Mouse (Mus musculus): ENCODE measurements around the gene Sympk.

Gene Sympk

DNA sequence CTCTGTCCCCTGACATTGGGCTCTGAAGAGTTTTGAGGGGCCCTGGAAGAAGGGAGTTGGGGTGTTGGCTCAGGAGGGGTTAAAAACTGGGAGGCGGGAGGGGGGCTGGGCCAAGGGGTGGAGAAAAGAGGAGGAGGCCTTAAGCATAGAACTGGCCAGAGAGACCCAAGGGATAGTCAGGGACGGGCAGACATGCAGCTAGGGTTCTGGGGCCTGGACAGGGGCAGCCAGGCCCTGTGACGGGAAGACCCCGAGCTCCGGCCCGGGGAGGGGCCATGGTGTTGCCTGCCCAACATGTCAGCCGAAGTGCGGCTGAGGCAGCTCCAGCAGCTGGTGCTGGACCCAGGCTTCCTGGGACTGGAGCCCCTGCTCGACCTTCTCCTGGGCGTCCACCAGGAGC, 59.5 kb downstream of the Sympk start, which contains the start of gene Dmpk:
Gene Dmpk (plus strand): TSS at position 149 of the 400 bp plus-strand sequence.
- DNase-seq (ENCODE audit: low read depth, low spot score) = no peak

GRCm38 (mm10) chr7:19084277-19084771, 60.1 kb downstream of the Sympk start:
- no peak for DNase-seq (ENCODE audit: low read depth, low spot score)

DNA sequence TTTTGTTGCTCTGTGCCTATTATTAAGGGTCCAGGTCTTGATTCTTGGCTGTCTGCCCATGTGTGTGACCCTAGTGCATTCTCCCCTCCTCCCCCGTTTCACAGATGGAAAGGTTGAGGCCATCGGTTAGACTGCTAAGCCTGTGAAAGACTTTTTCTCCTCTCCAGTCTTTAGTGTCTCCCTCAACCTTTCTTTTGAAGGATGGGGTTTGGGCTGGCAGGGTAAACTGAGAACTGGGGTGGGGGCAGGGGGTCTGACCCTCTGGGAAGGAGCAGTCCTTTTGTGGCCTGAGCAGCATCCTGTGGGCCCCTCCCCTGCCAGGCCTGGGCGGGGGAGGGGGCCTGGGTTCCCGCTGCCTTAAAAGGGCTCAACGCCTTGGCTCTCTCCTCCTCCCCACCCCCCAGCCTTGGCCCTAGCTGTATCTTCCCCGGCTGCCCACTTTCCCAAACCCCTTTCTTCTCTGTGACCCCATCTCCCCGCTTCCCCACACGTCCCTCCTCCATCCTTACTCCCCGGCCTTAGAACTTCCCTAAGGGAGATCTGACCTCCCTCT, 60.8 kb downstream of the Sympk start:
- DNase-seq (ENCODE audit: low read depth, low spot score) = no peak

- no peak for DNase-seq (ENCODE audit: low read depth, low spot score)
Measured at GRCm38 (mm10) chr7:19085495-19085894, 61.3 kb downstream of the Sympk start.

- no peak for DNase-seq (ENCODE audit: low read depth, low spot score)
Measured at GRCm38 (mm10) chr7:19086042-19086441, 61.9 kb downstream of the Sympk start.

DNA sequence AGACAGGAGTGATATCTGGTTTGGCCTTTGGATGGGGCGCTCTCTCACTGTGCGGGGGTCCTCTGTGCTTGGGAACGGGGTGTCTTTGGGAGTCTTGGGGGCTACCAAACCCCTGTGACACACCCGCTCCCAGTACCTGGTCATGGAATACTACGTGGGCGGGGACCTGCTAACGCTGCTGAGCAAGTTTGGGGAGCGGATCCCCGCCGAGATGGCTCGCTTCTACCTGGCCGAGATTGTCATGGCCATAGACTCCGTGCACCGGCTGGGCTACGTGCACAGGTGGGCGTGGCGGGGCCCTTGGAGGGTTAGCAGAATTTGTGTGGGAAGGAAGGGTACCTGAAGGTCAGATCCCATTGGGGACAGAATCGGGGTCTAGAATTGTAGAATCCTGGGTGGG, 62.6 kb downstream of the Sympk start:
- DNase-seq (ENCODE audit: low read depth, low spot score) = no peak

- DNase-seq (ENCODE audit: low read depth, low spot score) = peak; percentile 66
Measured at GRCm38 (mm10) chr7:19088813-19089212, 64.6 kb downstream of the Sympk start.

DNA sequence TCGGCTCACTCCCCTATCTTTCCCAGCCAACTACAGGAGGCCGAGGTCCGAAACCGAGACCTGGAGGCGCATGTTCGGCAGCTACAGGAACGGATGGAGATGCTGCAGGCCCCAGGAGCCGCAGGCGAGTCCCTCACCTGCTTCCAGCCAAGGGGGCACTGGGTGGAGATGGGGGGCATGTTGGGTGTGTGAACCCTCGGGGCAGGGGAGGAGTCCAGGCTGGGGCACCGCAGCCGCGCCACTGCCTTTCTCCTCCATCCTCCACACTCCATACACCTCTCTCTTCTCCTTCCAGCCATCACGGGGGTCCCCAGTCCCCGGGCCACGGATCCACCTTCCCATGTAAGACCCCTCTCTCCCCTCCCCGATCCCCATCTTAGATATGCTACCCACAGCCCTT, 67.7 kb downstream of the Sympk start:
- DNase-seq (ENCODE audit: low read depth, low spot score) = no peak

DNA sequence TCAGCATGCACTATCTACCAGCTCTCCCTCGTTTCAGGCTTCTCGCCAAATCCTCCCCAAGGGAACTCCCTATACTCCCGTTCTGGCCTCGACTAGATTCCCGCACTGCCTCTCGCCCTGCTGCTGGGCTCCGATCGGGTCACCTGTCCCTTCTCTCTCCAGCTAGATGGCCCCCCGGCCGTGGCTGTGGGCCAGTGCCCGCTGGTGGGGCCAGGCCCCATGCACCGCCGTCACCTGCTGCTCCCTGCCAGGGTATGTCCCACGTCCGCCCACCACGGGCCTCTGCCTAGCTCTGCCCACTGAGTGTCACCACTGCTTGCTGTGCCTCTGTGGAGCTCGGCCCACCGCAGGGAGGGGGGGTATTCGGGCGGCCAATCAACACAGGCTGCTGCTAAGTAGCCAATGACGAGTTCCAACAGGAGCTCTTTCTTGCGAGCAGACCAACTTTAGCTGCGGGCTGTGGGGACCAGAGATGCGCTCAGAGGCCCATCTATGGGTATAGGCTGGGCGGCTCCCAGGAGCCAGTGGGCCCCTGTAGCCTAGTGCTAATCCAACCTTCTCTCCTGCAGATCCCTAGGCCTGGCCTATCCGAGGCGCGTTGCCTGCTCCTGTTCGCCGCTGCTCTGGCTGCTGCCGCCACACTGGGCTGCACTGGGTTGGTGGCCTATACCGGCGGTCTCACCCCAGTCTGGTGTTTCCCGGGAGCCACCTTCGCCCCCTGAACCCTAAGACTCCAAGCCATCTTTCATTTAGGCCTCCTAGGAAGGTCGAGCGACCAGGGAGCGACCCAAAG, 68.4 kb downstream of the Sympk start:
- DNase-seq (ENCODE audit: low read depth, low spot score) = peak; percentile 78

DNA sequence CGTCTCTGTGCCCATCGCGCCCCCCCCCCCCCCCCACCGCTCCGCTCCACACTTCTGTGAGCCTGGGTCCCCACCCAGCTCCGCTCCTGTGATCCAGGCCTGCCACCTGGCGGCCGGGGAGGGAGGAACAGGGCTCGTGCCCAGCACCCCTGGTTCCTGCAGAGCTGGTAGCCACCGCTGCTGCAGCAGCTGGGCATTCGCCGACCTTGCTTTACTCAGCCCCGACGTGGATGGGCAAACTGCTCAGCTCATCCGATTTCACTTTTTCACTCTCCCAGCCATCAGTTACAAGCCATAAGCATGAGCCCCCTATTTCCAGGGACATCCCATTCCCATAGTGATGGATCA, 69.0 kb downstream of the Sympk start:
- DNase-seq (ENCODE audit: low read depth, low spot score) = peak; percentile 83

DNA sequence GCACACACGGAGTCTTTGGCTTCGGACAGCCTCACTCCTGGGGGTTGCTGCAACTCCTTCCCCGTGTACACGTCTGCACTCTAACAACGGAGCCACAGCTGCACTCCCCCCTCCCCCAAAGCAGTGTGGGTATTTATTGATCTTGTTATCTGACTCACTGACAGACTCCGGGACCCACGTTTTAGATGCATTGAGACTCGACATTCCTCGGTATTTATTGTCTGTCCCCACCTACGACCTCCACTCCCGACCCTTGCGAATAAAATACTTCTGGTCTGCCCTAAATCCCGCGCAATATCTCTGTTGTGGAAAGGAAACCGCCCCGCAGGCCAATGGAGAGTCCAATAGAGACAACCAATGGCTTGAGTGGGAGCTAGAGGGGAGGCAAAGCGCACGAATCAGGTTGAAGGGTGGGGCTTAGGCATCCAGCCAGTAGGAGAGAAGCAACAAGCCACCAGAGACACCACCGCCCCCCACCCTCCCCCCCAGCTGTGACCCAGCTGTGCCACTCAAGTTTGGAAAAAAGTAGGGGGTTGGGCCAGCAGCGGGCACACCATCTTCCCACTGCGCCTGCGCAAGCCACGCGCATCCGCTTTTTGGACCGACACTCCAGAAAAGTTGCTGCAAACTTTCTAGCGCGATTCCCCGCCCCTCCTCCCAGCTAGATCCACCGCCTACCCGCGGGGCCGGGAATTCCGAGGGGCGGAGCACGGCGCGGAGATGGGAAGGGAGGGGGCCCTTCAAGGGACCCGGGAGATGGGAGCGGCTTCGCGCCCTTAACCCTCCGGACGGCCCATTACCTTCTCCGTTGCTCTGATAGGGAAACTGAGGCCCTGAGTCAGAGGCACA, 69.6 kb downstream of the Sympk start:
- DNase-seq (ENCODE audit: low read depth, low spot score) = peak; percentile 99

DNA sequence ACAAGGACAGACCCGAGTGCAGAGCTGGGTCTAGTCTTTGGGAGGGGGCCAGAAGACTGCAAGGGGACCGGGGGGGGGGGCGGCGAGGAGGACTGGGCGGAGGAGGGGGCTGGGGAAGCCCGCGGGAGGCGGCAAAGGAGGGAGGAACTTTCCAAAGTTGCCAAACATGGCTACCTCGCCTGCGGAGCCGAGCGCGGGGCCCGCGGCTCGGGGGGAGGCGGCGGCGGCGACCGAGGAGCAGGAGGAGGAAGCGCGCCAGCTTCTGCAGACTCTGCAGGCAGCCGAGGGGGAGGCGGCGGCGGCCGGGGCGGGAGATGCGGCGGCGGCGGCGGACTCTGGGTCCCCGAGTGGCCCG, 70.3 kb downstream of the Sympk start, which contains the start of gene Six5:
Gene Six5 (plus strand): TSS at position 124 of the 355 bp plus-strand sequence.
- no peak for DNase-seq (ENCODE audit: low read depth, low spot score)

DNA sequence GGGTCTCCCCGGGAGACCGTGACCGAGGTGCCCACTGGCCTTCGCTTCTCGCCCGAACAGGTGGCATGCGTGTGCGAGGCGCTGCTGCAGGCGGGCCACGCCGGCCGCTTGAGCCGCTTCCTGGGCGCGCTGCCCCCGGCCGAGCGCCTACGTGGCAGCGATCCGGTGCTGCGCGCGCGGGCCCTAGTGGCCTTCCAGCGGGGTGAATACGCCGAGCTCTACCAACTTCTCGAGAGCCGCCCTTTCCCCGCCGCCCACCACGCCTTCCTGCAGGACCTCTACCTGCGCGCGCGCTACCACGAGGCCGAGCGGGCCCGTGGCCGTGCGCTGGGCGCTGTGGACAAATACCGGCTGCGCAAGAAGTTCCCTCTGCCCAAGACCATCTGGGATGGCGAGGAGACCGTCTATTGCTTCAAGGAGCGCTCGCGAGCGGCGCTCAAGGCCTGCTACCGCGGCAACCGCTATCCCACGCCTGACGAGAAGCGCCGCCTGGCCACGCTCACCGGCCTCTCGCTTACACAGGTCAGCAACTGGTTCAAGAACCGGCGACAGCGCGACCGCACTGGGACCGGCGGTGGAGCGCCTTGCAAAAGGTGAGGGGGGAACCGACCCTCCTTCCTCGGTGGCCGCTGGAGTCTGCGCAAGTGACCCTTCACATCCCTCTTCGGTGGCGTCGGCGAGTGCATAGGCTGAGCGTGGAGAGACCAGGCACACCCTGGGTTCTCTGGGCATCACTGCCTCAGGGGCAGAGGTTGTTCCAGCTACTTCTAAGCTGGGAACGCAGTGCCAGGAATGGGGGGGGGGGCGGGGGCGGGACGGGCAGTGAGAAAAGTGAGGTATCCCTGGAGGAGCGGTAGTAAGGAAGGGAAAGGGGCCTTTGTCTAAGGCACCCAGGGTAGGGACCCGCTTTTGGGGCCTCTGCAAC, 70.9 kb downstream of the Sympk start:
- peak; percentile 32 for DNase-seq (ENCODE audit: low read depth, low spot score)

DNA sequence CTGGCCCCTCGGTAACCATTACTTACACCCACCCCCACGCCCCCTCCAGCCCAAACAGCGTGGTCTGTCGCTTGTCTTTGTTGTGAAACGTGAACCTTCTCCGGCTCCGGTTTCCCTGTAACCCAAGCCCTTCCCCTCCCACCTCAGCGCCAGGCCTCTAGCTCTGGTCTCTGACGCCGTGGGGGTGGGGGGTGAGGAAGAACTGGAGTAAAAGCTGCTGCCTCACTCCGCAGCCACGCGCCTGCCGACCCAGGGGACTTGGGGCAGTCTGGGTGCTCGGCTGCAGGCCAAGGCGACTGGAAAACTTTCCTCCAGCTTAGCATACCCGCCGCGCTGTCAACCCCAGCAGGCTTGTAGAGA, 71.6 kb downstream of the Sympk start:
- DNase-seq (ENCODE audit: low read depth, low spot score) = peak; percentile 86

DNA sequence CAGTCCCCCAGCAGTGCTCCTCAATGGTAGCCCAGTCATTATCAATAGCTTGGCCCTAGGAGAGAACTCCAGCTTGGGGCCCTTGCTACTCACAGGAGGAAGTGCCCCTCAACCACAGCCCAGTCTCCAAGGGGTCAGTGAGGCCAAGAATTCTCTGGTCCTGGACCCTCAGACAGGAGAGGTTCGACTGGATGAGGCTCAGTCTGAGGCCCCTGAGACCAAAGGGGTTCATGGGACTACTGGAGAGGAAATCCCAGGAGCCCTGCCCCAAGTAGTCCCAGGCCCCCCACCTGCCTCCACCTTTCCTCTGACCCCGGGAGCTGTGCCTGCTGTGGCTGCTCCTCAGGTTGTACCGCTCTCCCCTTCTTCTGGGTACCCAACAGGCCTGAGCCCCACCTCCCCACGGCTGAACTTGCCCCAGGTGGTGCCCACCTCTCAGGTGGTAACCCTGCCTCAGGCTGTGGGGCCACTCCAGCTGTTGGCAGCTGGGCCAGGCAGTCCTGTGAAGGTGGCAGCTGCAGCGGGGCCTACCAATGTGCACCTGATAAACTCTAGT, 72.3 kb downstream of the Sympk start:
- DNase-seq (ENCODE audit: low read depth, low spot score) = no peak

DNA sequence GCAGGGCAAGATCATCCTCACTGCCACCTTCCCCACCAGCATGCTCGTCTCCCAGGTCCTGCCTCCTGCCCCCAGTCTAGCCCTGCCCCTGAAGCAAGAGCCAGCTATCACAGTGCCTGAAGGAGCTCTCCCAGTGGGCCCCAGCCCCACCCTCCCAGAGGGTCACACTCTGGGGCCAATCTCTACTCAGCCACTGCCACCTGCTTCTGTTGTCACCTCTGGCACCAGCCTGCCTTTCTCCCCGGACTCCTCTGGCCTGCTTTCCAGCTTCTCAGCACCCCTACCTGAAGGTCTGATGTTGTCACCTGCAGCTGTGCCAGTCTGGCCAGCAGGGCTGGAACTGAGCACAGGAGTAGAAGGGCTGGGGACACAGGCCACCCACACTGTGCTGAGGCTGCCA, 73.0 kb downstream of the Sympk start:
- no peak for DNase-seq (ENCODE audit: low read depth, low spot score)

DNA sequence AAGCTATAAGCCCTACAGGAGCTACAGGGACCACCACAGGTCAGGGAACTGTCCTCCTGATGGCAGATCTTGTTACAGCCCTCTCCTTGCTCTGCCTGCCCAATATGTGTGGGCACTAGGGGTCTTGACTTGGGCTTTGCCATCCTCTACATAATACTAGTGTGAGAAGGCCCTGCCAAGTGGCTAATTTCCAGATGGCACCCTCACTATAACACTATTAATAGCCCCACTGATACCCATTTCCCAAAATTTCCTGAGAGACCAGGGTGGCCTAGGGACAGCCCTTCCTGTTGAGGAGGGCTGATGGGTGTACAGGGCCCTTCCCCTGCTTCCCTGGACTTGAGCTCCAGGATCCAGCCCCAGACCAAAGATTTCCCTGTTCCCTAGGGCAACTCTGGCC, 73.7 kb downstream of the Sympk start:
- DNase-seq (ENCODE audit: low read depth, low spot score) = no peak

DNA sequence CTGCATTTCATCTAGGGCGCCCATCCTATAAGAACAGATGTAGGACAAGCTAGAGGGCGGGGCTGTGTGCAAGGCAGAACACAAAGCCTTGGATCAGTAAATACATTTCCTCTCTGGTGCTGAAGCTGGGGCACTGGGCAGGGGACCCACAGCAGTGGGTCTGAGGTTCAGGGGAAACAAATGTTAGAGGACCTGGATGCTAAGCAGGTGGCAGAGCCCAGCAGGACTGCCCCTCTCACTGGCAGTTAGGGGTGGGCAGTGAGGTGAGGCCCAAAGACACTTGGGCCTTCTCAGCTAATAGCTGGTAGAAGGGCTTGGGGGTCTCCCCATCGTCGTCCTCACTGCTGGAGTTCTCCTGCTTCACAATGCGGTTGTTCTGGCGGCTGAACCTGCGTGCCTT, 74.6 kb downstream of the Sympk start:
- DNase-seq (ENCODE audit: low read depth, low spot score) = no peak

DNA sequence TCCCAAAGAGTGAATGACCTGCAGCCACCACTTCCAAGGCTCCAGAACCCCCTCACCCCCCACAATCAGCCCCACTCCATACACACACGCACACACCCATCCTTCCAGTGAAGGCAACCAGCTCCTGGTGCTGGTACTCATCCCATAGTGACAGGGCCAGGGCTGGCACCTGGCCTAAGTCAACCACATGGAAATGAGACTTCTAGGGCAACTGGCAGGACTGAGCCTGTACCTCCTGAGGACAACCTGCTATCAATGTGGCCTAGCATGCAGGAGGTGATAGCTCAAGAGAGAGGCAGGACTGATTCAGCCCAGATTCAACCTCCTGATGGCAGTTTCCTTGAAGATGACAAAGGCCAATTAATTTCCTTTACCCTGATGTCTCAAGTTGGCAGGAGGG, 76.1 kb downstream of the Sympk start:
- DNase-seq (ENCODE audit: low read depth, low spot score) = no peak

- no peak for DNase-seq (ENCODE audit: low read depth, low spot score)
Measured at GRCm38 (mm10) chr7:19103741-19104140, 79.6 kb downstream of the Sympk start.
